ENCODE assay signal across 17 mouse cellular contexts in the genomic region with DNA sequence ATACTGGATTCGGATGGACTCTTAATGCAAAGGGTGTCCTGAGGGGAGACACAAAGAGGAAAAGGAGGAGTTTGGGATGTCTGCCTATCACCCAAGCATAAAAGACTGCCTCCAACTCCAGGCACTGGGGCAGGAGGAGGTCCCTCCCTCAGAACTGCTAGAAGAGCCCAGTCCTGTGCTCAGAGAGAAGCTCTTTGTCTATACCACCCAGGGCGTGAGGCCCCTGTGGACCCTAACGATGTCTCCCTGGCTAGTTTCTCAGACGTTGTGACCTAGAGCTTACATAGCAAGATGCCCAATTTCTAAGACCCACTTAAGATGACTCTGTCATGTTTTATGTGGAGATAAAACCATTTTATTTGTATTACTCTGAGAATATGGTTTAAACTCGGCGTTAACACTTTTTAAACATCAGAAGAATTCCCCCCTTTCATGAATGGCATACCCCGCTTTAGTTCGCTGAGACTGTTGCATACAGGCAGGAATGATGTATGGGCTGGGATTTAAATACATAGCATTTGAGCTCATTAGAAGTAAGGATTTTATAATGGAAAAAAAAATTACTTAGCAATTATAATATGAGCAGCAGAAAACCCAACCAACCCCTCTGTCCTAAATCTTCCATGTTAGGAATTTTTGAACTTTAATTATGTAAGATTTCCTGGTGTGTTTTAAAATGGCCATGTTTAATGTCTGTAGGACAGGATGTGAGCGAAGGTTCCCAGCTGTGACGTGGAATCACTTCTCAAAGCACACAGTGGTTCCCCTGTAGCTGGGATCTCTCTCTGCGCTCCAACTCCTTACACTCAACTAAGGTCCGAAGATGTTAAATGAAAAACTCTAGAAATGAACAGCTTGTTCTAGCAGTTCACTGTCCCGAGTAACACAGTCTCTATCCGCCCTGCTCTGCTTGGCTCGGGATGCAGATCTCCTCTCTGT.
DNase-seq lines count a peak whose midpoint lies in the region; ATAC-seq lines count a peak whose summit lies in the region.
"Had no signal": no experiment of that assay in that cellular context is flagged by ENCODE, and none has a peak within 500 bp of the region (broad histone marks: within the 10 kb centered on the region; RNA-seq: fewer than 3 reads in every experiment).

No protein-coding gene starts in this region.

- H3K9ac ChIP-seq in hindbrain, embryonic 12.5 days: no peak overlapping the region
- H3K9ac ChIP-seq in hindbrain, embryonic 16.5 days (ENCODE audit: low read depth, low read length): no peak overlapping the region
- H3K9ac ChIP-seq in midbrain, embryonic 15.5 days: no peak overlapping the region
- H3K9ac ChIP-seq in limb, embryonic 15.5 days: no peak overlapping the region
- H3K9ac ChIP-seq in midbrain, embryonic 16.5 days (ENCODE audit: low read depth, low read length): no peak overlapping the region
- H3K9ac ChIP-seq: heart, embryonic 13.5 days; hindbrain, embryonic 14.5 days; liver, postnatal 0 days had no signal

- no peaks in the 10 kb centered on the region for H3K9me3 ChIP-seq in hindbrain, embryonic 12.5 days (replicated peaks)
- no peaks in the 10 kb centered on the region for H3K9me3 ChIP-seq in hindbrain, embryonic 16.5 days (ENCODE audit: control insufficient read depth, low read length)
- H3K9me3 ChIP-seq in midbrain, embryonic 10.5 days (replicated peaks): no peaks in the 10 kb centered on the region
- no peaks in the 10 kb centered on the region for H3K9me3 ChIP-seq in midbrain, embryonic 15.5 days
- no peaks in the 10 kb centered on the region for H3K9me3 ChIP-seq in limb, embryonic 15.5 days
- no peaks in the 10 kb centered on the region for H3K9me3 ChIP-seq in midbrain, embryonic 16.5 days (replicated peaks; ENCODE audit: control insufficient read depth, low read length, poor library complexity, severe bottlenecking)
- H3K9me3 ChIP-seq: heart, embryonic 13.5 days had no signal

- 0 out of 2 replicates have a peak, but pooled peaks cover 4% of the 10 kb centered on the region for H3K4me1 ChIP-seq in hindbrain, embryonic 12.5 days
- no peaks in the 10 kb centered on the region for H3K4me1 ChIP-seq in hindbrain, embryonic 16.5 days (ENCODE audit: control insufficient read depth, insufficient read depth, low read depth, low read length)
- peaks cover 13% of the 10 kb centered on the region for H3K4me1 ChIP-seq in midbrain, embryonic 10.5 days
- no peaks in the 10 kb centered on the region for H3K4me1 ChIP-seq in midbrain, embryonic 15.5 days
- peaks cover 16% of the 10 kb centered on the region for H3K4me1 ChIP-seq in limb, embryonic 15.5 days
- 0 out of 2 replicates have a peak, but pooled peaks cover 2% of the 10 kb centered on the region for H3K4me1 ChIP-seq in midbrain, embryonic 16.5 days (ENCODE audit: control insufficient read depth, insufficient read depth, low read length)
- H3K4me1 ChIP-seq: heart, embryonic 13.5 days had no signal

- no peak overlapping the region for H3K27ac ChIP-seq in hindbrain, embryonic 12.5 days
- H3K27ac ChIP-seq in hindbrain, embryonic 16.5 days (ENCODE audit: low read depth, low read length): no peak overlapping the region
- H3K27ac ChIP-seq in midbrain, embryonic 10.5 days (replicated peaks): peak overlapping the region; percentile 52; the same call in 1 of the 2 replicates
- no peak overlapping the region for H3K27ac ChIP-seq in midbrain, embryonic 15.5 days
- 0 out of 2 replicates have a peak overlapping the region, but pooled peaks have one; percentile 27 for H3K27ac ChIP-seq in limb, embryonic 15.5 days
- H3K27ac ChIP-seq in midbrain, embryonic 16.5 days (ENCODE audit: low read length): no peak overlapping the region
- H3K27ac ChIP-seq: heart, embryonic 13.5 days; hindbrain, embryonic 14.5 days had no signal

- 57% methylated on average over 15 of the region's 15 CpGs for WGBS in hindbrain, embryonic 12.5 days
- 55% methylated on average over 15 of the region's 15 CpGs for WGBS in hindbrain, embryonic 16.5 days
- 62% methylated on average over 15 of the region's 15 CpGs for WGBS in midbrain, embryonic 10.5 days
- WGBS in midbrain, embryonic 15.5 days: 50% methylated on average over 15 of the region's 15 CpGs
- 52% methylated on average over 15 of the region's 15 CpGs for WGBS in limb, embryonic 15.5 days
- WGBS in midbrain, embryonic 16.5 days: 43% methylated on average over 15 of the region's 15 CpGs

- no peaks in the 10 kb centered on the region for H3K27me3 ChIP-seq in hindbrain, embryonic 12.5 days
- H3K27me3 ChIP-seq in hindbrain, embryonic 16.5 days (replicated peaks; ENCODE audit: control insufficient read depth, insufficient read depth, low read length): no peaks in the 10 kb centered on the region
- H3K27me3 ChIP-seq in midbrain, embryonic 10.5 days (ENCODE audit: low read depth, poor library complexity, severe bottlenecking): no peaks in the 10 kb centered on the region
- H3K27me3 ChIP-seq in midbrain, embryonic 15.5 days (replicated peaks): no peaks in the 10 kb centered on the region
- no peaks in the 10 kb centered on the region for H3K27me3 ChIP-seq in limb, embryonic 15.5 days
- no peaks in the 10 kb centered on the region for H3K27me3 ChIP-seq in midbrain, embryonic 16.5 days (ENCODE audit: control insufficient read depth, insufficient read depth, low read depth, low read length)
- H3K27me3 ChIP-seq: heart, embryonic 13.5 days had no signal

- 0 out of 2 replicates have a peak, but pooled peaks have one; percentile 48 for ATAC-seq in hindbrain, embryonic 12.5 days (ENCODE audit: low FRiP score)
- ATAC-seq in hindbrain, embryonic 16.5 days: no peak
- no peak for ATAC-seq in midbrain, embryonic 15.5 days (replicated peaks)
- ATAC-seq in limb, embryonic 15.5 days (ENCODE audit: insufficient number of reproducible peaks, low FRiP score, low TSS enrichment, low read depth): no peak
- ATAC-seq in midbrain, embryonic 16.5 days: peak; percentile 14; the same call in 1 of the 2 replicates
- ATAC-seq in erythroid progenitor cell, adult 5-6 weeks (replicated peaks; ENCODE audit: low FRiP score, poor library complexity, severe bottlenecking): no peak
- ATAC-seq: CD4-positive, CD25-positive, alpha-beta regulatory T cell, adult 4 months; liver, postnatal 0 days had no signal

- H3K4me2 ChIP-seq in hindbrain, embryonic 12.5 days (replicated peaks): no peak overlapping the region
- H3K4me2 ChIP-seq in hindbrain, embryonic 16.5 days (ENCODE audit: low read length): no peak overlapping the region
- H3K4me2 ChIP-seq in midbrain, embryonic 15.5 days: no peak overlapping the region
- H3K4me2 ChIP-seq in limb, embryonic 15.5 days: no peak overlapping the region
- no peak overlapping the region for H3K4me2 ChIP-seq in midbrain, embryonic 16.5 days (ENCODE audit: low read length)
- H3K4me2 ChIP-seq: heart, embryonic 13.5 days; hindbrain, embryonic 14.5 days had no signal

- H3K36me3 ChIP-seq in hindbrain, embryonic 12.5 days: no peaks in the 10 kb centered on the region
- no peaks in the 10 kb centered on the region for H3K36me3 ChIP-seq in hindbrain, embryonic 16.5 days (ENCODE audit: control insufficient read depth, insufficient read depth, low read length)
- H3K36me3 ChIP-seq in midbrain, embryonic 10.5 days: no peaks in the 10 kb centered on the region
- H3K36me3 ChIP-seq in midbrain, embryonic 15.5 days (replicated peaks): no peaks in the 10 kb centered on the region
- no peaks in the 10 kb centered on the region for H3K36me3 ChIP-seq in limb, embryonic 15.5 days
- no peaks in the 10 kb centered on the region for H3K36me3 ChIP-seq in midbrain, embryonic 16.5 days (ENCODE audit: control insufficient read depth, insufficient read depth, low read length)
- H3K36me3 ChIP-seq: heart, embryonic 13.5 days had no signal

- no peak overlapping the region for H3K4me3 ChIP-seq in hindbrain, embryonic 12.5 days
- no peak overlapping the region for H3K4me3 ChIP-seq in hindbrain, embryonic 16.5 days (ENCODE audit: low read length)
- H3K4me3 ChIP-seq in midbrain, embryonic 10.5 days: no peak overlapping the region
- no peak overlapping the region for H3K4me3 ChIP-seq in midbrain, embryonic 15.5 days
- no peak overlapping the region for H3K4me3 ChIP-seq in limb, embryonic 15.5 days
- H3K4me3 ChIP-seq in midbrain, embryonic 16.5 days (ENCODE audit: low read depth, low read length): no peak overlapping the region
- H3K4me3 ChIP-seq: heart, embryonic 13.5 days had no signal

- DNase-seq in midbrain, embryonic 10.5 days (ENCODE audit: low spot score): no peak
- DNase-seq: cerebellum, adult 11-12 months; gastrocnemius, postnatal 36 days; kidney, postnatal 25 days; layer of hippocampus, postnatal 36 days; liver, postnatal 0 days; right cerebral cortex, postnatal 14 days; thymus, adult 2 months had no signal

Comparison
In these comparisons a context has a peak if more than half of its experiments do, and no peak if none do; other contexts are left out.
1. ATAC-seq: peak in hindbrain, embryonic 12.5 days (single experiment) and midbrain, embryonic 16.5 days (single experiment); none in hindbrain, embryonic 16.5 days (single experiment), midbrain, embryonic 15.5 days (single experiment), limb, embryonic 15.5 days (single experiment) and erythroid progenitor cell, adult 5-6 weeks (single experiment).
2. H3K27ac ChIP-seq: peak in midbrain, embryonic 10.5 days (single experiment) and limb, embryonic 15.5 days (single experiment); none in hindbrain, embryonic 12.5 days (single experiment), hindbrain, embryonic 16.5 days (single experiment), midbrain, embryonic 15.5 days (single experiment) and midbrain, embryonic 16.5 days (single experiment).